Mouse (Mus musculus) adipocyte (in vitro differentiated cells): Measurements from ENCODE around the gene Neurod2.

Experiments
- DNase-seq: peaks from one replicate; pipeline ENCODE4 v3.0.0-alpha.2; 2016; ENCODE audit warnings: low spot score

The Neurod2 gene

DNA sequence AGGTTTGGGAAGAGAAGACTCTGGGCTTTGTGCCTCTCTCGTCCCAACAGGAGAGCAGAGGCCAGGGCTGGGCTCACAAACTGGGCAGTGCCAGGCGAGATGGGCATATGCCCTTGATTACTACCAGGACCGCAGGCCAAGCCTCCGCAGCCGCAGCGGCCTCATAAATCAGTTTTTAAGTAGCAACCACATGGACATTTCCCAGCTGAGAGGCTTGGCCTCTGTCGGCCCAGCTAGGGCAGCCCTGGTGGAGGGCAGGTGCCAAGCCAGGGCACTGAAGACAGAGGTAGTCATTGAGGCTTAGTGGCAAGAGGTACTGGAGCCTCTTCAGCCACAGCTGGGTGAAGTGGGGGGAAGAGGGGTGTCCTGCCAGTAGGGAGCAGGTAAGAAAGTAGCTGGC, 12.0 kb downstream of the Neurod2 start:
- DNase-seq = no peak

GRCm38 (mm10) chr11:98313790-98314323, 15.6 kb downstream of the Neurod2 start:
- DNase-seq = peak; percentile 75

- DNase-seq = no peak
Measured at GRCm38 (mm10) chr11:98298484-98299205, 30.8 kb downstream of the Neurod2 start.

DNA sequence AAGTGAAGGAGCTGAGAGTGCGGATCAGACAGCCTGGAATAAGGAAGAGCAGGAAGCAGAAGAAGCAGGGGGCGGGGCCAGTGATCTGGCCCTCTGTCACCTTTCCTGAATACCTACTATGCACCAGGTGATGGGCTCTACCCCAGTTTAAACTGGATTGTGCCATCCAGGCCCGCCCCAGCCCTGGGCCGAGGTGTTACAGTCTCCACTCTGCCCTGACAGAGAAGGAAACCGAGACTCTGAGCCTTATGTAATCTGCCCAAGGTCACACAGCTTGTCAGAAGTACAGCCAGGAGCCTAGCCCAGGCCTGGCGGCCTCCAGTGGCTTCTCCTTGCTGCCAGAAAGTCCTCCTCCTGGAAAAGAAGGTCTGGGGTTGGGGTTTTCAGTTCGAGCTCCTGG, 31.7 kb downstream of the Neurod2 start:
- DNase-seq = no peak

DNA sequence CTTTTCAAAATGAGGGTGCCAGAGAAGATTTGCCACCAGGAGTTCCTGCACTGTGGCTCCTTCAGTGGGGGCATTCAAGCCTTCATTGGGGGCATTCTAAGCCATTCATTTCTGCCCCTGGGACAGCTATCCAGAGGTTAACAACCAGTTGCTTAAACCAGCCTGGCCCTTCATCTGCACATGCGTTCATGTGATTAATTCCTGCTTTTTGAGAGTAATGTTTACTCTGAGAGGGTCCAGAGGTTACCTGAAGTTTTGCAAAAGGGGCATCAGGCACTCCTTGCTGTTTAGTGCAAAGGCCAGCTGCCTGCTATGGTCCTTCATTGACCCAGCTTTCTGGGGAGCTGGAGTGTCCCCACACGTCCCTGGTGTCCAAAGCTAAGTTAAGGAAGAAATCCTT, 32.5 kb downstream of the Neurod2 start:
- DNase-seq = no peak

DNA sequence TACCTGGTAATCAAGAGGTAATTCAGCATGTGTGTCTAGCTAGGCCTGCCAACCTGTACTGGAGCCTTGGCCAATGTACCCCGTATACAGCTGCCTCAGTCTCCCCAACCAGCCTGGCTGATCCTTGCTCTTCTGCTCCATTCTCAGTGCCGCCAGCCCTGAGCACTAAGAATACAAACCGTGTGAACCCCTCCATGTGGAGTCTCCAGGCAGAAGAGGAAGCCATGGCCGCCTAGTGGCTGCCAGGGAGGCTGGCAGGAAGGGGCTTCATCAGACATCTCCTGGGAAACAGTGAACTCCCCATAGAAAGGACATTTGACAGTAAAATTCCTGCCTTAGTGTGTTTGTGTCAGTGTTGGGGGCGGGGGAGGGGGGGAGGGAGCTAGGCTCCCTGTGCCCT, 33.2 kb downstream of the Neurod2 start:
- no peak for DNase-seq

DNA sequence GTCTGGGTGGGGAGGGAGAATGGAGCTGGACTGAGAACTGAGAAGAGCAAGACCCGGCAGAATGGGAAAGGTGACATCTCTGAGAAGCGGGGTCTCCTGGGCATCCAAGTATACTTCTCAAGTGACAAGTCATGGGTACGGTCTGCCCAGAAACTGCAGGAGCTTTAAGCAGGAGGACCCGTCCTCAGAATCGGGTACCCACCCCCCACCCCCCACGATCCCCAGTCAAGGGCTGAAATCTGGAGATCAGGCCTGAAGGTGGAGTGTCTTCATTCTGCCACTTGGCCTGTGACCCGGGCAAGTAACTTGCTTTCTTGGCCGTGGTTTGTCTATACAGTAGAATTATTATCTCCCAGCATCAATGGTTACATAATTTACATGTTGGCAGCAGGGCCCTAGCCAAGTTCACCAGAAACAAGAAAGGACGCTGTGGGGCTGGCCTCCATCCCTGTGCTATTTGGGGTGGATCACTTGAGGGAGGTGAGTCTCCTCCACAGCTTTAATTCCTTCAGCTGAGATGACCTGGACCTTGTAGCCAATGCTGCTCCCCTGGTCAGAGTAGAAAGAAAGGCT, 34.3 kb downstream of the Neurod2 start:
- DNase-seq = no peak

- no peak for DNase-seq
Measured at GRCm38 (mm10) chr11:98294188-98295012, 35.0 kb downstream of the Neurod2 start.

DNA sequence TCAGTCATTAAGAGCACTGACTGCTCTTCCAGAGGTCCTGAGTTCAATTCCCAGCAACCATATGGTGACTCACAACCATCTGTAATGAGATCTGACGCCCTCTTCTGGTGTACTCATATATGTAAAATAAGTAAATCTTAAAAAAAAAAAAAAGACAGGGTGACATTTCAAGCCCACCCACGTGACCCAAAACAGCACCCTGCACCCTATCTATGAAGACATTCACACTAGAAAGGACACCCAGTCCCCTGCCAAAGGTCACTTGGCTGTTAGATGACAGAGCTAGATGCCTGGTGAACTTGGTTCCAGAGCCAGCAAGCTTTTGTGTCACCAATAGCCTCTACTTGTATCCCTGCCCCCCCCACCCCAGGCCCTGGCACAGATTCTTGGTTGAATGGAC, 36.4 kb downstream of the Neurod2 start:
- DNase-seq = no peak

GRCm38 (mm10) chr11:98290906-98291305, 38.5 kb downstream of the Neurod2 start:
- no peak for DNase-seq

DNA sequence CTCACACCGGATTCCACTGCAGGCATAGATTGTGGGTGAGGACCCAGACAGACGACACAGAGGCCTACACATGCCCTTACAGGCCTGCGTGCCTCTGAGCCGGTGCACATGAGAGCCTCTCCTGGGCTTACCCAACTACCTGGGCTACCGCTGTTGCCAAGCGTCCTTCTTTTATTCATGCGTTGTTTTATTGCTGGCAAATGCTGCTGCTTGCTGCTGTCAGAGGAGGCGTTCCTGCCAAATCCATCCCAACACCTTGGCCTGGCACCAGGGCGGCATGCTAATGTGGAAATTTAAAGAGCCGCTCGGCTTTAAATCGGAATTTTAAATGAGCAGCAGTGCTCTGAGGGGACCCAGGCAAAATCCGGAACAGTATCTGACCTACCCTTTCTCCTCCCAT, 39.6 kb downstream of the Neurod2 start:
- DNase-seq = no peak

GRCm38 (mm10) chr11:98287961-98288360, 41.5 kb downstream of the Neurod2 start:
- no peak for DNase-seq

DNA sequence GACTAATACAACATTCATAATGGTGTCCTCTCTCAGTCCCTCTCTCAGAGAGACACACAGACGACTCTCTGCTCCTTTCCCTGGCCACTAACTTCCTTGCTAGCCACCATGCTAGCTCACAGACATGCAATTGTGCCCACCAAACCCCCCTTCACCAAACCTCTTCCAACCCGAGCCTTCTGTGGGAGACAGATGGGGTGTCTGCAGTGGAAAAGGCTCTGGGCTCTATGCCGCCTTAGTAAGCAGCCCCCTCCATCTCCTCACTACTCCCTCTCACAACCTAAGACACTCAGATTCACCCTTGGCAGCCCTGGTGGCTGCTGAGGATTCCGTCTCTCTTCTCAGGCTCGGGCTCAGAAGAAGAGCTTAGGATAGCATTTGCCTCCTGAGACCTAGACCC, 41.9 kb downstream of the Neurod2 start:
- DNase-seq = no peak

DNA sequence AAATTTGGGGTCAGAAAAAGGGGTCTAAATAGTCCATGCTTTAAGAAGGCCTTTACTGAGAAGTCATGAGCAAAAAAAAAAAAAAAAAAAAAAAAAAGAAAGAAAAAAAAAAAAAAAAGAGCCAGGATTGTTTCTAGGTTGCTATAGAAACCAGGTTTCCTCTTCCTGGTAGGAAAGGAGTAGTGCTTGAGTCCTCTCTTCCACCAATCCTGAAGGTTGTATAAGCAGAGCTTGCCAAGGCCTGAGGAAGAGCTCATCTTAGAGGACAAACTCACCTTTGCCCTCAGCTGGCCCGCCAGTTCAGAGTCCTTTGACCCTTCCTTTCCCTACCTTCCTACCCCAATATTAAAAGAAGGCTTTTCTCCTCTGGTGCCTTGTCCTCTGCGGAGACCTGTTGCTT, 44.1 kb downstream of the Neurod2 start:
- no peak for DNase-seq

DNA sequence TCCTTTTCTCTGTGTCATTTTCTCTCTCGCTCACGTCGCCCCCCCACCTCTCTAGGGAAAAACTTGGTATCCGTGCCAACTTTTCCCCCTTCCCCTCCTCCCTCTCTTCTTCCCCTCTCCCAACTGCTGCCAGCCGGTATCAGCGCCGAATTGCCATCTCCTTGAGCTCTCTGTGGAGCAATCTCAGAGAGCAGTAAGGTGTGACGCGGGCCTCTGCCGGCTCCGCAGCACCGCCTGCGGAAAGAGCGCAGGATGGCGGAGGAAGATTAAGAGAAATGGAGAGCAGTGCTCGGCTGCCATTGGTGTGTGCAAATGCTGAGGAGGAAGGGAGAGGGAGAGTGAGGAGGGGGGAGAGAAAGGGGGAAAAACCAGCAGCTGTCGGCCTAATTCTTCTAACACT, 45.2 kb downstream of the Neurod2 start:
- no peak for DNase-seq

GRCm38 (mm10) chr11:98283740-98284139, 45.7 kb downstream of the Neurod2 start:
- DNase-seq = no peak
